Mouse (Mus musculus) E14TG2a.4 (cell line): ENCODE data around the gene Slc30a3.

Experiments used
- CTCF ChIP-seq: conservative IDR thresholded peaks from 2 replicates; pipeline ENCODE4 v1.5.1; 2014; ENCODE audit warnings: low read length
- NANOG ChIP-seq: IDR thresholded peaks from 2 replicates; pipeline ENCODE4 v1.6.1; 2014; ENCODE audit warnings: borderline replicate concordance, low read length, mixed read lengths
- POU5F1 ChIP-seq: IDR thresholded peaks from 2 replicates; pipeline ENCODE4 v1.6.1; 2014; ENCODE audit warnings: low read length, borderline replicate concordance

DNA sequence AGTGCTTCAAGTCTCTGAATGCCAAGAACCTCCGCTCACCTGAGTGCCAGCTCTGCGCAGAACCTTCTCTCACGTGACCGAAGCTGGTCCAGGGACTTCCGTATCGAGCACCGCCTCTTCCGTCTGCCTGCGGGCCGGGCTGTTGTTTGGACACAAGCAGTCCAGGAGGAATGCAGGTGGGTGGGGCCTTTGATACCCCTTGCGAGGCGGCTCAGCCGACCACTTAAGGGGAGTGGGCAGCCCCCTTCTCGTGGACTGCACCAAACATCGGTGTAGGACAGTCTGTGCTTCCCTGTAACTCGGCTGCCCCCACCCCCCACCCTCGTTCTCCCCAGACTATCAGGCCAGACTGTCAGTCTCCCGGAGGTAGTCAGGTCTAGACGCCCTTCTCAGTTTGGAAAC is 46.1 kb upstream of the Slc30a3 start, which contains the start of gene Mpv17:
- TF ChIP-seq CTCF (no peak), NANOG (no peak), POU5F1 (no peak)
